Mouse (Mus musculus): ENCODE measurements around the gene Txndc16. TPM values are rescaled to one million over a fixed set of nuclear protein-coding genes. Genes with fewer than 3 reads are reported as not detected.

Gene Txndc16
- polyA plus RNA-seq, 1 experiment from 2014 or later, result 3.7 TPM

GRCm38 (mm10) chr14:45220957-45221630, 966 bp upstream of the Txndc16 start:
- Histone ChIP-seq H3K9me3 (ENCODE audit: control insufficient read depth, low read length) (no peaks in the 10 kb centered on the region), H3K27ac (replicated peaks) (no peak overlapping the region), H3K4me3 (ENCODE audit: low read depth, low read length) (peak overlapping the region; percentile 74), H3K4me2 (replicated peaks; ENCODE audit: low read depth) (peak overlapping the region; percentile 99), H3K4me1 (replicated peaks; ENCODE audit: control insufficient read depth, insufficient read depth) (no peaks in the 10 kb centered on the region), H3K9ac (ENCODE audit: low read length) (peak overlapping the region; percentile 36; the same call in 1 of the 2 replicates), H3K27me3 (ENCODE audit: control insufficient read depth, insufficient read depth, low read length) (no peaks in the 10 kb centered on the region), H3K36me3 (ENCODE audit: control insufficient read depth, insufficient read depth, low read length) (no peaks in the 10 kb centered on the region)
- DNase-seq (ENCODE audit: low spot score) (no peak), ATAC-seq (ENCODE audit: low FRiP score, low TSS enrichment) (no peak)
- TF ChIP-seq EP300 (optimal IDR thresholded peaks at IDR 0.05) (no peak), CTCF (IDR thresholded peaks at IDR 0.05; ENCODE audit: low read depth) (peak; percentile 19; the same call in 1 of the 2 replicates)
- WGBS, result 10% methylated on average over 11 of the region's 11 CpGs

- peak within 1 kb of the TSS; percentile 82 for H3K9ac ChIP-seq (ENCODE audit: low read length)
- H3K27me3 ChIP-seq (ENCODE audit: control insufficient read depth, insufficient read depth, low read length), result no peaks in the 10 kb centered on the region
- no peak for TF ChIP-seq EP300 (optimal IDR thresholded peaks at IDR 0.05)
- TF ChIP-seq CTCF (IDR thresholded peaks at IDR 0.05; ENCODE audit: low read depth), result peak; percentile 16; the same call in 1 of the 2 replicates
- H3K9me3 ChIP-seq (ENCODE audit: control insufficient read depth, low read length), result no peaks in the 10 kb centered on the region
- peak within 1 kb of the TSS; percentile 99 for H3K4me2 ChIP-seq (replicated peaks; ENCODE audit: low read depth)
- WGBS, result under 1% methylated on average over 45 of the region's 86 CpGs
- peak within 1 kb of the TSS; percentile 74 for H3K4me3 ChIP-seq (ENCODE audit: low read depth, low read length)
- ATAC-seq (ENCODE audit: low FRiP score, low TSS enrichment) (peak; percentile 99), DNase-seq (ENCODE audit: low spot score) (peak; percentile 99)
- H3K4me1 ChIP-seq (replicated peaks; ENCODE audit: control insufficient read depth, insufficient read depth), result no peaks in the 10 kb centered on the region
- H3K27ac ChIP-seq (replicated peaks), result peak within 1 kb of the TSS; percentile 94
- no peaks in the 10 kb centered on the region for H3K36me3 ChIP-seq (ENCODE audit: control insufficient read depth, insufficient read depth, low read length)
Measured at GRCm38 (mm10) chr14:45219281-45220089, 643 bp downstream of the Txndc16 start, which contains the start of gene Gpr137c. Gene Gpr137c (plus strand): TSS chr14:45219717.

GRCm38 (mm10) chr14:45217693-45218092, 2.4 kb downstream of the Txndc16 start:
- Histone ChIP-seq H3K9ac (ENCODE audit: low read length) (no peak overlapping the region), H3K4me1 (replicated peaks; ENCODE audit: control insufficient read depth, insufficient read depth) (no peaks in the 10 kb centered on the region), H3K36me3 (ENCODE audit: control insufficient read depth, insufficient read depth, low read length) (no peaks in the 10 kb centered on the region), H3K4me2 (replicated peaks; ENCODE audit: low read depth) (no peak overlapping the region), H3K27ac (replicated peaks) (no peak overlapping the region), H3K4me3 (ENCODE audit: low read depth, low read length) (no peak overlapping the region), H3K9me3 (ENCODE audit: control insufficient read depth, low read length) (no peaks in the 10 kb centered on the region), H3K27me3 (ENCODE audit: control insufficient read depth, insufficient read depth, low read length) (no peaks in the 10 kb centered on the region)
- TF ChIP-seq EP300 (optimal IDR thresholded peaks at IDR 0.05) (no peak), CTCF (IDR thresholded peaks at IDR 0.05; ENCODE audit: low read depth) (no peak)
- DNase-seq (ENCODE audit: low spot score) (no peak), ATAC-seq (ENCODE audit: low FRiP score, low TSS enrichment) (no peak)
- WGBS, result 66% methylated on average over 4 of the region's 4 CpGs

DNA sequence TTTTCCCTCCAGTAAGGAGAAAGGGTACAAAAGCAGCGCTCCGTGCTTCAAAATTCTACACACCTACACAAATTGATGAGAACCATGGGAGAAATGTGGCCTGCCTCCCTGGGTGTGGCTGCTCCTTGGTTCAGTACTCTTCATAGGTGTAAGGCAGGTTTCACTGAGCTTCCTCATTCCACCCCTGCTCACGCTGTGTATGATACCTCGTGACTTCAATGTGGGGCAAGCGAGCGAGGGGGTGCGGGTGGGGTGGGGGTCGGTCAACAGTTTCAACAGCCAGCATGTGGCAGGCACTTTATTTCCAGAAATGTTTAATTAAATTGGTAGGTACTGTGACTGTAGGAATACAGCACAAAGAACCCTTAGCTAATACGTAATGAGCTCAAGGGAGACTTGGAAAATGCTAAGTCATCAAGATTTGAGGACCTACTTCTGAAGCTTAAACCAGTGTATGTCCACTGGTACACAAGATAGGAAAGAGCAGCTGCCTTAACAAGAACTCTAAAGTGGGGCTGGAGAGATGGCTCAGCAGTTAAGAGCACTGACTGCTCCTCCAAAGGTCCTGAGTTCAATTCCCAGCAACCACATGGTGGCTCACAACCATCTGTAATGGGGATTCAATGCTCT, 3.3 kb downstream of the Txndc16 start:
- no peak overlapping the region for H3K4me2 ChIP-seq (replicated peaks; ENCODE audit: low read depth)
- H3K9me3 ChIP-seq (ENCODE audit: control insufficient read depth, low read length), result no peaks in the 10 kb centered on the region
- ATAC-seq (ENCODE audit: low FRiP score, low TSS enrichment) (no peak), DNase-seq (ENCODE audit: low spot score) (no peak)
- H3K27me3 ChIP-seq (ENCODE audit: control insufficient read depth, insufficient read depth, low read length), result no peaks in the 10 kb centered on the region
- no peak overlapping the region for H3K4me3 ChIP-seq (ENCODE audit: low read depth, low read length)
- H3K27ac ChIP-seq (replicated peaks), result no peak overlapping the region
- no peaks in the 10 kb centered on the region for H3K36me3 ChIP-seq (ENCODE audit: control insufficient read depth, insufficient read depth, low read length)
- WGBS, result 85% methylated on average over 9 of the region's 9 CpGs
- H3K4me1 ChIP-seq (replicated peaks; ENCODE audit: control insufficient read depth, insufficient read depth), result no peaks in the 10 kb centered on the region
- H3K9ac ChIP-seq (ENCODE audit: low read length), result no peak overlapping the region
- TF ChIP-seq CTCF (IDR thresholded peaks at IDR 0.05; ENCODE audit: low read depth) (no peak), EP300 (optimal IDR thresholded peaks at IDR 0.05) (no peak)

DNA sequence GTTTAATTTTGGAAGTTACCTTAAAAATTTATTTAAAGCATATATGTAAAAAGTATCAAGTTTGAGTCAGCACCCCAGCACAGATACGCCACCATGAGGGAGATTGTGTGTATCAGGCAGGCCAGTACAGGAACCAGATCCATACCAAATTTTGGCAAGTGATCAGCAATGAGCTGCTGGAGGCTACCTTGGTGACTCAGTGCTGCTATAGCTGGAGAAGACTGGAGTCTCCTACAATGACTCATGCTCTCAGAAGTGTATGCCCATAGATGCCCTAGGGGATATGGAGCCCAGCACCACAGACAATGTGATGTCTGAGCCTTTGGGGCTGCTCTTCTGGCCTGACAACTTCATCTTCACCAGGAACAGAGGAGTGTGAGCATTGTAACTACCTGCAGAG, 8.7 kb downstream of the Txndc16 start:
- H3K4me2 ChIP-seq (replicated peaks; ENCODE audit: low read depth), result no peak overlapping the region
- ATAC-seq (ENCODE audit: low FRiP score, low TSS enrichment) (no peak), DNase-seq (ENCODE audit: low spot score) (no peak)
- TF ChIP-seq CTCF (IDR thresholded peaks at IDR 0.05; ENCODE audit: low read depth) (no peak), EP300 (optimal IDR thresholded peaks at IDR 0.05) (no peak)
- no peaks in the 10 kb centered on the region for H3K4me1 ChIP-seq (replicated peaks; ENCODE audit: control insufficient read depth, insufficient read depth)
- no peak overlapping the region for H3K27ac ChIP-seq (replicated peaks)
- no peaks in the 10 kb centered on the region for H3K9me3 ChIP-seq (ENCODE audit: control insufficient read depth, low read length)
- H3K27me3 ChIP-seq (ENCODE audit: control insufficient read depth, insufficient read depth, low read length), result no peaks in the 10 kb centered on the region
- H3K9ac ChIP-seq (ENCODE audit: low read length), result no peak overlapping the region
- 71% methylated on average over 1 of the region's 1 CpGs for WGBS
- H3K36me3 ChIP-seq (ENCODE audit: control insufficient read depth, insufficient read depth, low read length), result no peaks in the 10 kb centered on the region
- no peak overlapping the region for H3K4me3 ChIP-seq (ENCODE audit: low read depth, low read length)
